Comparison of ENCODE assay signal across 30 mouse cellular contexts in the genomic region with DNA sequence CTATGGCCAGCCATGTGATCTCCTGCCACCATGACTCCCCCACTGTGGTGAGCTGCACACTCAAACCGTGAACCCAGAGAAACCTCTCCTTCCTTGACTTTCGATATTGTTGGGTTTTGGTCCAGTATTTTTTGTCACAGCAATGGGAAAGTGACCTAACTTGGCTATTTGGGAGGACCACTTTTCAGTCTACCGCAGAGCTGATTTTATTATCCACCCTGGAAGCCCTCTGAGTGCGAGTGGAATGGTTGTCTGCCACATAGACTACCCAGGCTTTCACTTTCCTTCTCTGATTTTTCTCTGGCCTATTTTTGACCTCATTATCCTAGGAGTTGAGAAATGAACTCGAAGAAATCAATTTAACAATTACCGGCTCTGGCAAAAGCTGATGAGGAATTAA.
"Had no signal": no experiment of that assay in that cellular context is flagged by ENCODE, and none has a peak within 500 bp of the region (broad histone marks: within the 10 kb centered on the region; RNA-seq: fewer than 3 reads in every experiment).

No protein-coding gene starts in this region.

- H3K9ac ChIP-seq: limb, embryonic 12.5 days; limb, embryonic 13.5 days; limb, embryonic 15.5 days; liver, embryonic 12.5 days; liver, embryonic 13.5 days; liver, embryonic 14.5 days; liver, embryonic 15.5 days; liver, postnatal 0 days; lung, embryonic 14.5 days; lung, embryonic 15.5 days; midbrain, embryonic 12.5 days; midbrain, embryonic 13.5 days; midbrain, embryonic 15.5 days; neural tube, embryonic 12.5 days; neural tube, embryonic 13.5 days had no signal

- H3K4me3 ChIP-seq: limb, embryonic 10.5 days; limb, embryonic 12.5 days; limb, embryonic 13.5 days; limb, embryonic 15.5 days; liver, embryonic 12.5 days; liver, embryonic 13.5 days; liver, embryonic 15.5 days; lung, embryonic 15.5 days; megakaryocyte, embryonic 14.5 days; midbrain, embryonic 10.5 days; midbrain, embryonic 12.5 days; midbrain, embryonic 13.5 days; midbrain, embryonic 15.5 days; myocyte; neural tube, embryonic 12.5 days; neural tube, embryonic 13.5 days had no signal

- H3K27ac ChIP-seq: limb, embryonic 10.5 days; limb, embryonic 12.5 days; limb, embryonic 13.5 days; limb, embryonic 15.5 days; liver, embryonic 12.5 days; liver, embryonic 13.5 days; liver, embryonic 14.5 days; liver, embryonic 15.5 days; lung, embryonic 15.5 days; macrophage; midbrain, embryonic 10.5 days; midbrain, embryonic 12.5 days; midbrain, embryonic 13.5 days; midbrain, embryonic 15.5 days; neural tube, embryonic 12.5 days; neural tube, embryonic 13.5 days had no signal

- H3K4me1 ChIP-seq: liver, embryonic 15.5 days; megakaryocyte, embryonic 14.5 days had no signal

- H3K9me3 ChIP-seq: limb, embryonic 10.5 days; limb, embryonic 13.5 days; limb, embryonic 15.5 days; liver, embryonic 12.5 days; liver, embryonic 13.5 days; liver, embryonic 15.5 days; lung, embryonic 15.5 days; midbrain, embryonic 10.5 days; midbrain, embryonic 12.5 days; midbrain, embryonic 15.5 days; neural tube, embryonic 13.5 days had no signal

- H3K4me2 ChIP-seq: limb, embryonic 12.5 days; limb, embryonic 13.5 days; limb, embryonic 15.5 days; liver, embryonic 11.5 days; liver, embryonic 12.5 days; liver, embryonic 13.5 days; liver, embryonic 15.5 days; lung, embryonic 14.5 days; lung, embryonic 15.5 days; midbrain, embryonic 12.5 days; midbrain, embryonic 13.5 days; midbrain, embryonic 15.5 days; neural tube, embryonic 12.5 days; neural tube, embryonic 13.5 days had no signal

- DNase-seq: left cerebral cortex, postnatal 4 days; liver; liver, embryonic 13.5 days; liver, postnatal 0 days; lung, adult 18-20 months; lung, adult 2 months; lung, embryonic 14.5 days; lung, postnatal 10 days; lung, postnatal 14 days; lung, postnatal 36 days; lung, postnatal 4 days had no signal

- H3K27me3 ChIP-seq: limb, embryonic 12.5 days; limb, embryonic 13.5 days; limb, embryonic 15.5 days; lung, embryonic 15.5 days; midbrain, embryonic 12.5 days; midbrain, embryonic 13.5 days; midbrain, embryonic 15.5 days; neural tube, embryonic 12.5 days; neural tube, embryonic 13.5 days had no signal

- H3K36me3 ChIP-seq: limb, embryonic 10.5 days; limb, embryonic 12.5 days; limb, embryonic 13.5 days; limb, embryonic 15.5 days; liver, embryonic 12.5 days; liver, embryonic 13.5 days; liver, embryonic 15.5 days; lung, embryonic 15.5 days; midbrain, embryonic 10.5 days; midbrain, embryonic 12.5 days; midbrain, embryonic 13.5 days; midbrain, embryonic 15.5 days; neural tube, embryonic 12.5 days; neural tube, embryonic 13.5 days had no signal

- ATAC-seq: liver, embryonic 12.5 days; liver, postnatal 0 days; lung, postnatal 0 days; midbrain, embryonic 13.5 days; midbrain, embryonic 15.5 days had no signal
